Mouse (Mus musculus): Measurements from ENCODE around the gene Nfxl1.

GRCm38 (mm10) chr5:72498271-72498670, 61.2 kb downstream of the Nfxl1 start:
- no peak for TF ChIP-seq MAX (IDR thresholded peaks at IDR 0.05; ENCODE audit: low read depth)
- no peak for TF ChIP-seq POLR2AphosphoS2 (IDR thresholded peaks at IDR 0.05; ENCODE audit: insufficient read length, low read depth)
- TF ChIP-seq TCF3 (IDR thresholded peaks at IDR 0.05; ENCODE audit: insufficient read length, low read depth), result no peak
- TF ChIP-seq SRF (IDR thresholded peaks at IDR 0.05; ENCODE audit: control insufficient read depth, insufficient read length, low read depth), result no peak

All from myocyte (in vitro differentiated cells).